Comparison of ENCODE assay signal across 20 mouse cellular contexts in genomic region chr8:104309441-104310155, GRCm38 (mm10). TPM values are rescaled to one million over a fixed set of nuclear protein-coding genes. Genes with fewer than 3 reads are reported as not detected.
DNase-seq lines count a peak whose midpoint lies in the region; ATAC-seq lines count a peak whose summit lies in the region.
"Not testable (repeated sequence)": the region's sequence is repeated elsewhere in the genome, so short reads cannot be mapped to it uniquely, and the experiment has no call there.
"Had no signal": no experiment of that assay in that cellular context is flagged by ENCODE, and none has a peak within 500 bp of the region (broad histone marks: within the 10 kb centered on the region; RNA-seq: fewer than 3 reads in every experiment).

TSS of gene Gm45711 (minus strand) at chr8:104310081.
TSS of gene Cmtm1 (minus strand) at chr8:104310145.

- not testable (repeated sequence) for H3K27me3 ChIP-seq in intestine, embryonic 15.5 days (replicated peaks)

- not testable (repeated sequence) for H3K9me3 ChIP-seq in intestine, embryonic 15.5 days

- H3K36me3 ChIP-seq in intestine, embryonic 15.5 days: not testable (repeated sequence)

- not testable (repeated sequence) for H3K4me3 ChIP-seq in intestine, embryonic 15.5 days (replicated peaks)

- DNase-seq in ES-CJ7 (ENCODE audit: low read depth, low spot score): peak; percentile 27
- peak; percentile 56 for DNase-seq in adrenal gland, postnatal 25 days
- peak; percentile 26 for DNase-seq in cerebellum, adult 9-10 months
- DNase-seq in gastrocnemius, adult 8-10 months (ENCODE audit: low spot score in 2 of 2): peak; percentile 36 to 46
- DNase-seq in heart, adult 9 months (ENCODE audit: low spot score in 2 of 2): peak; percentile 42 to 53
- DNase-seq in layer of hippocampus, postnatal 36 days: peak; percentile 30
- DNase-seq in right cerebral cortex, adult 18-20 months: peak; percentile 6

- H3K4me2 ChIP-seq in intestine, embryonic 15.5 days (replicated peaks): not testable (repeated sequence)

- H3K9ac ChIP-seq in intestine, embryonic 15.5 days: not testable (repeated sequence)

- H3K4me1 ChIP-seq in intestine, embryonic 15.5 days (replicated peaks): not testable (repeated sequence)

- ATAC-seq in intestine, embryonic 15.5 days: peak; percentile 34; the same call in 1 of the 2 replicates

- whole genome bisulfite sequencing in intestine, embryonic 15.5 days: 90% methylated on average over 36 of the region's 36 CpGs

- H3K27ac ChIP-seq in intestine, embryonic 15.5 days: not testable (repeated sequence)

RNA-seq across cellular contexts. Expression of gene Gm45711, which starts in this region (rescaled TPM):
- total RNA-seq in adrenal gland, postnatal 25 days (2021): not detected in 2 replicates
- not detected for total RNA-seq in gastrocnemius, adult 8-10 months (2022)
- polyA plus RNA-seq in intestine, embryonic 15.5 days (2015; fragmentation: Nextera tagmentation; extraction: Ambion mirVana): not detected in 2 replicates
- total RNA-seq in layer of hippocampus, postnatal 36 days (2021): not detected
- total RNA-seq: CH12.LX; layer of hippocampus, adult 8-10 months; left cerebral cortex, postnatal 10 days had no signal
- polyA plus RNA-seq: erythroblast, embryonic 14.5 days; forebrain, embryonic 15.5 days; heart, embryonic 16.5 days; kidney, postnatal 0 days; liver, embryonic 11.5 days; lung, embryonic 14.5 days; macrophage; midbrain, embryonic 13.5 days; Patski had no signal

RNA-seq across cellular contexts. Expression of gene Cmtm1, which starts in this region (rescaled TPM):
- 0.52 and 1.0 TPM in 2 replicates for total RNA-seq in adrenal gland, postnatal 25 days (2021)
- total RNA-seq in gastrocnemius, adult 8-10 months (2022): not detected
- not detected in 2 replicates for polyA plus RNA-seq in intestine, embryonic 15.5 days (2015; fragmentation: Nextera tagmentation; extraction: Ambion mirVana)
- not detected for total RNA-seq in layer of hippocampus, postnatal 36 days (2021)
- total RNA-seq: CH12.LX; layer of hippocampus, adult 8-10 months; left cerebral cortex, postnatal 10 days had no signal
- polyA plus RNA-seq: erythroblast, embryonic 14.5 days; forebrain, embryonic 15.5 days; heart, embryonic 16.5 days; kidney, postnatal 0 days; liver, embryonic 11.5 days; lung, embryonic 14.5 days; macrophage; midbrain, embryonic 13.5 days had no signal

Comparison
In these comparisons a context has a peak if more than half of its experiments do, and no peak if none do; other contexts are left out.
1. Peak in DNase-seq in gastrocnemius, adult 8-10 months; RNA of the genes that start here not detected or under 1 TPM.
2. Peak in ATAC-seq in intestine, embryonic 15.5 days; RNA of the genes that start here not detected or under 1 TPM.
3. Peak in DNase-seq in layer of hippocampus, postnatal 36 days; RNA of the genes that start here not detected or under 1 TPM.
4. DNase-seq: peak in every context shown above with its lines; median percentile 56 in adrenal gland, postnatal 25 days; 48 in heart, adult 9 months; 41 in gastrocnemius, adult 8-10 months; 30 in layer of hippocampus, postnatal 36 days; 27 in ES-CJ7; 26 in cerebellum, adult 9-10 months; 6 in right cerebral cortex, adult 18-20 months.